Mouse (Mus musculus) kidney, embryonic 15.5 days (tissue): ENCODE measurements around the gene Psme2. TPM values are rescaled to one million over a fixed set of nuclear protein-coding genes. Genes with fewer than 3 reads are reported as not detected.
A peak's percentile ranks its signal among the peaks of the same experiment; 100 is the strongest.

Source experiments
- ATAC-seq: fragments of 200-750 bp; cut with Nextera tagmentation; replicated peaks from 2 replicates; pipeline ENCODE4 v1.8.0; 2017; ENCODE audit warnings: moderate TSS enrichment; ENCODE audit not compliant: low FRiP score
- H3K27ac ChIP-seq: fragments of 300-500 bp; sonication (generic); 2 replicates; pipeline ENCODE4 v1.5.1; 2015; ENCODE audit warnings: mild to moderate bottlenecking, inconsistent platforms
- H3K27me3 ChIP-seq: fragments of 300-500 bp; sonication (generic); 2 replicates; pipeline ENCODE4 v1.6.1; 2015; ENCODE audit warnings: inconsistent platforms
- H3K36me3 ChIP-seq: fragments of 300-500 bp; sonication (generic); 2 replicates; pipeline ENCODE4 v1.6.1; 2015; ENCODE audit warnings: inconsistent platforms
- H3K4me1 ChIP-seq: fragments of 300-500 bp; sonication (generic); 2 replicates; pipeline ENCODE4 v1.6.1; 2015; ENCODE audit warnings: inconsistent platforms
- H3K4me2 ChIP-seq: fragments of 300-500 bp; sonication (generic); 2 replicates; pipeline ENCODE4 v1.6.1; 2015; ENCODE audit warnings: moderate library complexity, mild to moderate bottlenecking, inconsistent platforms
- H3K4me3 ChIP-seq: fragments of 300-500 bp; sonication (generic); replicated peaks from 2 replicates; pipeline ENCODE4 v1.5.1; 2015; ENCODE audit warnings: mild to moderate bottlenecking, inconsistent platforms
- H3K9ac ChIP-seq: fragments of 300-500 bp; sonication (generic); 2 replicates; pipeline ENCODE4 v1.6.1; 2015; ENCODE audit warnings: mild to moderate bottlenecking, inconsistent platforms
- H3K9me3 ChIP-seq: fragments of 300-500 bp; sonication (generic); replicated peaks from 2 replicates; pipeline ENCODE4 v1.6.1; 2016; ENCODE audit warnings: inconsistent platforms
- WGBS: fragments of 180-500 bp; shearing (Covaris S2); methylation state at CpG from one replicate; pipeline ENCODE4 v1.1.7; 2015; ENCODE audit warnings: mixed read lengths; 5-methylcytosine and 5-hydroxymethylcytosine counted together
- polyA plus RNA-seq: library from polyadenylated mRNA; unstranded; fragments of >200 nt; fragmentation: Nextera tagmentation; extraction: Ambion mirVana; gene quantifications from 2 replicates; pipeline ENCODE4 v1.2.1, GENCODE M21; 2015

Gene Psme2
- polyA plus RNA-seq, 1 experiment from 2014 or later, result 261 TPM

GRCm38 (mm10) chr14:55558740-55559448 lies 32.0 kb downstream of the Psme2 start:
- ATAC-seq, result no peak
- H3K27ac ChIP-seq, result peak overlapping the region; percentile 99
- peak overlapping the region; percentile 71 for H3K4me3 ChIP-seq
- H3K9ac ChIP-seq, result peak overlapping the region; percentile 35; the same call in 1 of the 2 replicates
- H3K4me2 ChIP-seq, result peak overlapping the region; percentile 87
- peaks cover 15% of the 10 kb centered on the region for H3K36me3 ChIP-seq
- H3K27me3 ChIP-seq, result no peaks in the 10 kb centered on the region
- H3K4me1 ChIP-seq, result peaks cover 37% of the 10 kb centered on the region
- H3K9me3 ChIP-seq, result no peaks in the 10 kb centered on the region
- WGBS, result 51% methylated on average over 6 of the region's 6 CpGs

GRCm38 (mm10) chr14:55557587-55557986 lies 33.3 kb downstream of the Psme2 start:
- no peak for ATAC-seq
- peak overlapping the region; percentile 84 for H3K27ac ChIP-seq
- 86% methylated on average over 3 of the region's 3 CpGs for WGBS

GRCm38 (mm10) chr14:55557003-55557402 lies 33.9 kb downstream of the Psme2 start:
- Histone ChIP-seq H3K9me3 (no peaks in the 10 kb centered on the region), H3K4me1 (peaks cover 29% of the 10 kb centered on the region), H3K9ac (no peak overlapping the region), H3K36me3 (no peaks in the 10 kb centered on the region), H3K4me3 (no peak overlapping the region), H3K27ac (peak overlapping the region; percentile 84), H3K4me2 (peak overlapping the region; percentile 20; the same call in 1 of the 2 replicates), H3K27me3 (no peaks in the 10 kb centered on the region)
- WGBS, result 19% methylated on average over 5 of the region's 5 CpGs
- ATAC-seq, result no peak

More at GRCm38 (mm10) chr14:55557587-55557986, 33.3 kb downstream of the Psme2 start:
- Histone ChIP-seq H3K9me3 (no peaks in the 10 kb centered on the region), H3K4me3 (no peak overlapping the region), H3K4me2 (no peak overlapping the region), H3K36me3 (peaks cover 2% of the 10 kb centered on the region), H3K4me1 (peaks cover 35% of the 10 kb centered on the region), H3K9ac (no peak overlapping the region), H3K27me3 (no peaks in the 10 kb centered on the region)

DNA sequence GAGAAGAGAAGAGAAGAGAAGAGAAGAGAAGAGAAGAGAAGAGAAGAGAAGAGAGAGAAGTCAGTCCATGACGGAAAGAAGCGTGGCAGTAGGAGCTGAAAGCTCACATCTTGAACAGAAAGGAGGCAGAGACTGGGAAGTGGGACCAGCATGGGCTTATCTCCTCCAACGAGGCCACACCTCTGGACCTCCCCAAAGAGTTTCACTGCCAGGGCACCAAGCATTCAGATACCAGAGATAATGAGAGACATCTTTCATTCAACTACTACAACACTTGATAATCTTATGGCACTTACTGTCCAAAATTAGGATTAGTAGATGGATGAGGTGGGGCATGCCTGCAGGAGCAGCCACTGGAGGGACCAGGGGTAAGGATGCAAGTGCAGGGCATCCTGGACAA lies 35.1 kb downstream of the Psme2 start:
- no peaks in the 10 kb centered on the region for H3K27me3 ChIP-seq
- 79% methylated on average over 3 of the region's 3 CpGs for WGBS
- no peak overlapping the region for H3K4me3 ChIP-seq
- no peaks in the 10 kb centered on the region for H3K9me3 ChIP-seq
- H3K36me3 ChIP-seq, result peaks cover under 1% of the 10 kb centered on the region
- no peak overlapping the region for H3K4me2 ChIP-seq
- no peak overlapping the region for H3K27ac ChIP-seq
- ATAC-seq, result no peak
- no peak overlapping the region for H3K9ac ChIP-seq
- H3K4me1 ChIP-seq, result peaks cover 18% of the 10 kb centered on the region; the same call in 1 of the 2 replicates

DNA sequence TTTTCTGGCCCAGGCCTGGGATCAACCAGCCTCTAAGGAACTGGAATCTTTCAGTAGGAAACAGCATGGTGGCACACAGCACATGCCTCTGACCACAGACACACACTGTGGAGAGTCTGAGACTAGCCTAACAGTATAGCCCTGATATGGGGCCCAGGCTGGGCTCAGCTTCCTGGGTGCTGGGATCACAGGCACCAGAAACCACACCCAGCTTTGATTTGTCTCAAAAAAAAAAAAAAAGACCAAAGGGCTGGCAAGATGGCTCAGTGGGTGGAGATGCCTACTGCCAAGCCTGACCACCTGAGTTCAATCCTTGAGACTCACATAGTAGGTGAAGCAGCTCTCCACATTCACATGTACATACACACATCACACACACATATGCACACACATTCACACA lies 36.3 kb downstream of the Psme2 start:
- Histone ChIP-seq H3K9me3 (no peaks in the 10 kb centered on the region), H3K27ac (no peak overlapping the region), H3K27me3 (no peaks in the 10 kb centered on the region), H3K4me3 (no peak overlapping the region), H3K36me3 (peaks cover 12% of the 10 kb centered on the region), H3K4me1 (peaks cover 18% of the 10 kb centered on the region; the same call in 1 of the 2 replicates), H3K4me2 (no peak overlapping the region), H3K9ac (no peak overlapping the region)
- no peak for ATAC-seq

DNA sequence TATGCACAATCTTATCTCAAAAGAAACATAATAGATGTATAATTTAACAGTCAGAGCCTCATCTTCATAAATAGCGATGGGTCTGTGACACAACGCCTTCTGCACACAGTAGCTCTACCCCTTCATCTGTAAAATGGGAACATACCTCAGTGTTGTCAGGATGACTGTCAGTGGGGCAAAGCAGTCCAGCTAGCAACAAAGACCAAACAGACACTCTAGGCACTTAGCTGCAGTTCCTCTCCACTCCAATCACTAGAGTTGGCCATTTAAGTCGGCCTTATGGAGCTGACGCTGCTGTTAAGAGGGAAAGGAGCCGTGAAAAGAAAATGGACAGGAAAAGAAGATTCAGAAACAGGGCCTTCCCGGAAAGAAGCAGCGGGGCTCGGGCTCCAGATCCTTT lies 39.1 kb downstream of the Psme2 start:
- no peak overlapping the region for H3K27ac ChIP-seq
- no peak overlapping the region for H3K9ac ChIP-seq
- WGBS, result 92% methylated on average over 8 of the region's 8 CpGs
- H3K27me3 ChIP-seq, result no peaks in the 10 kb centered on the region
- H3K36me3 ChIP-seq, result peaks cover 40% of the 10 kb centered on the region
- ATAC-seq, result no peak
- H3K4me3 ChIP-seq, result no peak overlapping the region
- peaks cover 5% of the 10 kb centered on the region; the same call in 1 of the 2 replicates for H3K4me1 ChIP-seq
- no peaks in the 10 kb centered on the region for H3K9me3 ChIP-seq
- H3K4me2 ChIP-seq, result no peak overlapping the region

GRCm38 (mm10) chr14:55551347-55551746 lies 39.6 kb downstream of the Psme2 start:
- Histone ChIP-seq H3K4me2 (no peak overlapping the region), H3K4me1 (peaks cover 1% of the 10 kb centered on the region; the same call in 1 of the 2 replicates), H3K9ac (no peak overlapping the region), H3K9me3 (no peaks in the 10 kb centered on the region), H3K36me3 (peaks cover 43% of the 10 kb centered on the region), H3K27me3 (no peaks in the 10 kb centered on the region), H3K27ac (no peak overlapping the region), H3K4me3 (no peak overlapping the region)
- no peak for ATAC-seq
- 57% methylated on average over 5 of the region's 5 CpGs for WGBS

- Histone ChIP-seq H3K27ac (no peak overlapping the region), H3K27me3 (no peaks in the 10 kb centered on the region), H3K4me2 (no peak overlapping the region), H3K9ac (no peak overlapping the region), H3K4me1 (no peaks in the 10 kb centered on the region), H3K36me3 (peaks cover 55% of the 10 kb centered on the region), H3K9me3 (no peaks in the 10 kb centered on the region), H3K4me3 (no peak overlapping the region)
- ATAC-seq, result no peak
- 93% methylated on average over 6 of the region's 6 CpGs for WGBS
Observed at GRCm38 (mm10) chr14:55550191-55550590, 40.7 kb downstream of the Psme2 start.

DNA sequence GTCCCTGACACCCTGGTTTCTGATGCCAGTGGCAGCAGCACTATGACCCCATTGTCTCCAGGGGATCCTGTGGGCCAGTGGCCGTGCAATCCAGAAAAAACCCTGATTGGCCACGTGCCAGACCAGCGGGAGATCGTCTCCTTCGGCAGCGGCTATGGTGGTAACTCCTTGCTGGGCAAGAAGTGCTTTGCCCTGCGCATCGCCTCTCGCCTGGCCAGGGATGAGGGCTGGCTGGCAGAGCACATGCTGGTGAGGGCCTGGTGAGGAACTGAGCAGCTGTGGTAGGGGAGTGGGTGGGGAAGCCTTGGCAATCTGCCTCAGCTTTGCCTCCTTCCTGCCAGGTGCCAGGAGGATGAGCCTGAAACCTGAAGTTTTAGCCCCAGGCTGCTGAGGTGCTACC lies 46.6 kb downstream of the Psme2 start:
- Histone ChIP-seq H3K4me3 (no peak overlapping the region), H3K9me3 (no peaks in the 10 kb centered on the region), H3K9ac (no peak overlapping the region), H3K4me2 (no peak overlapping the region), H3K4me1 (peaks cover 19% of the 10 kb centered on the region), H3K27ac (no peak overlapping the region), H3K27me3 (no peaks in the 10 kb centered on the region), H3K36me3 (peaks cover 68% of the 10 kb centered on the region)
- no peak for ATAC-seq
- WGBS, result 83% methylated on average over 9 of the region's 9 CpGs

- peaks cover 47% of the 10 kb centered on the region for H3K36me3 ChIP-seq
- no peak for ATAC-seq
- H3K9me3 ChIP-seq, result no peaks in the 10 kb centered on the region
- no peak overlapping the region for H3K4me2 ChIP-seq
- H3K27ac ChIP-seq, result no peak overlapping the region
- H3K4me1 ChIP-seq, result peaks cover 19% of the 10 kb centered on the region
- no peak overlapping the region for H3K9ac ChIP-seq
- no peak overlapping the region for H3K4me3 ChIP-seq
- 96% methylated on average over 12 of the region's 12 CpGs for WGBS
- no peaks in the 10 kb centered on the region for H3K27me3 ChIP-seq
Observed at GRCm38 (mm10) chr14:55542268-55542667, 48.6 kb downstream of the Psme2 start.

DNA sequence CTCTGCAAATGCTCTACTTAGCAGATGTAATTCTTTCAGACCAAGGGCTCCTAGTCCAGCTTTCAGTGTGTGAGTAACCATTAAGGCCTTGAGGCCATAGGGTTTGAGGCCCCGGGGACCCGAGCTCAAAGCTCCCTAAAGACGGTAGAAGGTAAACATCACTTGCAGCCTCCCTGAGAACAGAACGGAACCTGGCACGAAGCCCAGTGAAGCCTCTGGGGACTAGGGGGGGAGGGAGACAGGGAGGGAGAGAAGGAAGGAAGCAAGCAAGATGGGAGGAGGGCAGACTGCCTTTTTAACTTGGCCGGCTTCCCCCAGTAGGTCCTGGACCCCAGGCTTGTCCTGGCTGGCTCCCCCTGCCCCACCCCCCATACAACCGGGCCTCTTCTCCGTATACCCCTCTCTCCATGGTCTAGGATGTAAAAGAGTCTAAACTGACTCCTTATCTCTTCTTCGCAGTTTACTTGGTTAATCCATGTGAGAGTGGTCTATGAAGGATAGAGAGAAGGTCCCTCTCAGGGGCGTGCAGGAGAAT lies 50.1 kb downstream of the Psme2 start:
- 4% methylated on average over 10 of the region's 10 CpGs for WGBS
- Histone ChIP-seq H3K4me1 (peaks cover 19% of the 10 kb centered on the region), H3K27ac (peak overlapping the region; percentile 94), H3K4me3 (peak overlapping the region; percentile 65), H3K9ac (peak overlapping the region; percentile 68), H3K36me3 (peaks cover 35% of the 10 kb centered on the region), H3K27me3 (no peaks in the 10 kb centered on the region), H3K4me2 (peak overlapping the region; percentile 76), H3K9me3 (no peaks in the 10 kb centered on the region)
- peak; percentile 27 for ATAC-seq

DNA sequence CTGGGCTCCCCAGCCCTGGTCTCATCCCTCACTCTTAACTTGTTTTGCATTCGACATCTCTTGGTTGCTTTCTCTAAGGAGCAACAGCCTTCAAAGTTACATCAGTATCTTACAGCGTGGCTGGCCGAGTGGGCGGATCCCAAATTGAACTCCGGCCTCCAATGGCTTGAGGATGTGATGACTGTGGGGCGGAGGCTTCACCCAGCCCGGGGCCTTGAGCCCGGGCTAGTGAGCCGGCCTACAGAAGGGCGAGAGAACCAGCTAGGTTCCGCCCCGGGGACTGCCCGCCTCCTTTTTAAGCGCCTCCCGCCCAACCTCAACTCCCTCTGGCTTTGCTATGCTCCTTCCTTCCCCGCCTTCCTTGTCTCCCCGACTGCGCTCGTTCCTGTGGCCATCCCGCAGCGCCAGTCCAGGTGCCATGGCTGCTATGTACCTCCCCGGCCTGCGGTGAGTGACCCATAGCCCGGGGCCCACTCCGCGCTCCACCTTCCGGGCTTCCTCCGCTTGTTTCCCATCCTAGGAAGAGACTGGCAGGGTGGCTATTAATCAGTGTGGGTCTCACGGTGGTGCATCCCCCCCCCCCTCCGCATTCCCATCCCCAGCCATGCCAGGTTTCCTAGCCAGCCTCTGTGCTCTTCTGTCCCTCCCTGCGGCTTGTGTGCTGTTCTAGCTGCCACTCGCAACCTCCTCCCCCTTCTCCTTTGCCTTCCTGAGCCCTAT lies 50.7 kb downstream of the Psme2 start, which contains the start of gene Pck2:
Gene Pck2 (plus strand): TSS at position 200 of the 720 bp plus-strand sequence.
- Histone ChIP-seq H3K9ac (peak within 1 kb of the TSS; percentile 68), H3K4me1 (peaks cover 19% of the 10 kb centered on the region), H3K9me3 (no peaks in the 10 kb centered on the region), H3K36me3 (peaks cover 29% of the 10 kb centered on the region), H3K27ac (peak within 1 kb of the TSS; percentile 94), H3K4me2 (peak within 1 kb of the TSS; percentile 76), H3K4me3 (peak within 1 kb of the TSS; percentile 65), H3K27me3 (no peaks in the 10 kb centered on the region)
- WGBS, result under 1% methylated on average over 32 of the region's 32 CpGs
- peak; percentile 97 for ATAC-seq
